Mouse (Mus musculus) stomach, postnatal 0 days (tissue): ENCODE data around the gene Hnrnpl.

Experiments
- CTCF ChIP-seq: IDR thresholded peaks from 2 replicates; pipeline ENCODE4 v1.5.1; 2016; ENCODE audit warnings: antibody characterized with exemption, low read depth, mild to moderate bottlenecking, moderate library complexity
- EP300 ChIP-seq: optimal IDR thresholded peaks from 2 replicates; pipeline ENCODE3; 2016; ENCODE audit warnings: antibody characterized with exemption

GRCm38 (mm10) chr7:28817524-28817923 is 9.2 kb downstream of the Hnrnpl start:
- no peak for TF ChIP-seq EP300
- TF ChIP-seq CTCF, result no peak
